Mouse (Mus musculus) mature B cell (primary cell): ENCODE data around the gene Ints2.

Source experiments
- in situ Hi-C: fragments of 300-500 bp; cut with MboI; formaldehyde crosslinking; loops from 2 replicates; pipeline ENCODE4 v1.14.3; 2019

The Ints2 gene

DNA sequence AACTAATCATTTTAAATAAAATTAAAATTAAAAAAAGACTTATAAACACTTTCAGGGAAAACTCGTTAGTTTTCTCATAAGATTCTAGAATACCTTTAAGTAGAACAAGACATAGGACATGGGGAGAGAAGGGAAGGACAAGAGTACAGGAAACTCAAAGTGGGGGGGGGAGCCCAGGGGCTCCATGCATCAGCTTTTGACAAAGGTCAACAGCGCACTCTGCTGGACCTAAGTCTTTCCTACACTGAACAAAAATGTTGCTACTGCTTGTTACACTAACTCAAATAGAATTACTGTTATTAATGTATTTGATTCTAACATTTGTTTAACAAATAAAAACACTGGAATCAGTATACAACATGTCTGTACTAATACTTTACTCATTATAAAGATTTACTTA lies 83.2 kb downstream of the Ints2 start:
- in situ Hi-C loops, result loop anchor here (10.0 kb wide), 1 partner anchor 329 kb away; no protein-coding TSS in a partner anchor

GRCm38 (mm10) chr11:86170743-86171142 lies 86.6 kb downstream of the Ints2 start:
- in situ Hi-C loops, result loop anchor here (10.0 kb wide), 1 partner anchor 326 kb away; no protein-coding TSS in a partner anchor
